Comparison of ENCODE assay signal across 8 mouse cellular contexts in the genomic region with DNA sequence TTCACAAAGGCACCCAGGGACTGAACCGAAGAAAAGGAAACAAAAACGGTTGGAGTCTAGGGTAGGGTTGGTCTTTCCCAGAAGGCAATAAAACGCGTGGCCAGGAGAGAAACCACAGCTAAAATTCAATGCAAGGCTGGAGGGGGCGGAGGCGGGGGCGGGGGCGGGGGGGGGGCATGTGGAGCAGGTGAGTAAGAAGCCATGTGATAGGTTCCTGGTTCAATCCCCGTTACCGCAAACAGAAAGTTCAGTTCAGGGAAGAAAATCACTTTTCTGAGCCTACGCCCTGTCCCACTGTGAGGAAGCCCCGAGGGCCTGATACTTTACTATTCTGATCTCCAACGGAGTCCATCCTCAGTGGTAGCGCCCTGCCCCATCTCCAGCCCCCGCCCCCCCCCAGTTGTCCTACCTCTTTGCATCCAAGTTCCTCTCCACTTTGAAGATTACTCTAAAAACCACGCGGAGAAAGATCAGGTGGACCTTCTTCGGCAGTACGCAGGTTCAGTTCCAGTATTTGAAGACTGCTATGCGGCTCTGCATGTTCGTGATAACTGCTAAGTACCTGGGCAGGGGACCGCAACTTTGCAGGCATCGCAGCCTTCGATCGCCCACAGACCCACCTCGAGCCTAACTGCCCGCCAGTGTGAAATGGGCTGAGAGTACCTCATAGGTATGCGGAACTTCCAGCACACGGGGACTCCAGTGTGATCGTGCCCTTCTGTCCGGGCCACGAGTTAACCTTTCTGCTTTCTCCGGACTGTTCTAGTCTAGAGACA.
A peak's percentile ranks its signal among the peaks of the same experiment; 100 is the strongest.
DNase-seq lines count a peak whose midpoint lies in the region; ATAC-seq and TF ChIP-seq lines count a peak whose summit lies in the region.

No protein-coding gene starts in this region.

- WGBS in forebrain, embryonic 11.5 days = 11% methylated on average over 33 of the region's 33 CpGs
- 21% methylated on average over 33 of the region's 33 CpGs for WGBS in liver, embryonic 11.5 days
- 20% methylated on average over 33 of the region's 33 CpGs for WGBS in small intestine, adult 2 months

- no peaks in the 10 kb centered on the region; the same call in 1 of the 2 replicates for H3K27me3 ChIP-seq in forebrain, embryonic 11.5 days (ENCODE audit: control insufficient read depth, insufficient read depth, low read length)
- peaks cover 3% of the 10 kb centered on the region; the same call in 1 of the 2 replicates for H3K27me3 ChIP-seq in liver, embryonic 11.5 days (replicated peaks; ENCODE audit: control insufficient read depth, insufficient read depth, low read length)
- no peaks in the 10 kb centered on the region for H3K27me3 ChIP-seq in small intestine, adult 2 months (ENCODE audit: control insufficient read depth, insufficient read depth, low read length)

- no peak for TF ChIP-seq POLR2A in small intestine, adult 2 months (IDR thresholded peaks at IDR 0.05; ENCODE audit: low read depth, low read length)

- 0 out of 2 replicates have a peak overlapping the region, but pooled peaks have one; percentile 5 for H3K4me3 ChIP-seq in forebrain, embryonic 11.5 days (ENCODE audit: low read depth, low read length)
- H3K4me3 ChIP-seq in liver, embryonic 11.5 days (ENCODE audit: low read depth, low read length) = peak overlapping the region; percentile 31
- peak overlapping the region; percentile 66 for H3K4me3 ChIP-seq in small intestine, adult 2 months (ENCODE audit: low read depth, low read length)

- no peak overlapping the region for H3K9ac ChIP-seq in forebrain, embryonic 11.5 days (ENCODE audit: low read length)
- no peak overlapping the region for H3K9ac ChIP-seq in liver, embryonic 11.5 days (ENCODE audit: low read depth, low read length)

- H3K27ac ChIP-seq in forebrain, embryonic 11.5 days (ENCODE audit: low read depth, low read length) = no peak overlapping the region
- H3K27ac ChIP-seq in liver, embryonic 11.5 days (ENCODE audit: low read depth, low read length) = no peak overlapping the region
- H3K27ac ChIP-seq in small intestine, adult 2 months (ENCODE audit: insufficient read depth, low read depth, low read length) = no peak overlapping the region

- TF ChIP-seq CTCF in small intestine, adult 2 months (IDR thresholded peaks at IDR 0.05; ENCODE audit: extremely low read depth, insufficient read length, insufficient replicate concordance, low read depth, low read length) = no peak

- peak overlapping the region; percentile 37 for H3K4me2 ChIP-seq in forebrain, embryonic 11.5 days (ENCODE audit: low read depth, low read length, severe bottlenecking)
- H3K4me2 ChIP-seq in liver, embryonic 11.5 days = peak overlapping the region; percentile 61

- H3K36me3 ChIP-seq in forebrain, embryonic 11.5 days (ENCODE audit: control insufficient read depth, insufficient read depth, low read length) = no peaks in the 10 kb centered on the region
- H3K36me3 ChIP-seq in liver, embryonic 11.5 days (ENCODE audit: control insufficient read depth, insufficient read depth, low read length) = no peaks in the 10 kb centered on the region
- H3K36me3 ChIP-seq in small intestine, adult 2 months (ENCODE audit: control insufficient read depth, insufficient read depth, low read length) = no peaks in the 10 kb centered on the region

- peaks cover 2% of the 10 kb centered on the region; the same call in 1 of the 2 replicates for H3K4me1 ChIP-seq in forebrain, embryonic 11.5 days (replicated peaks; ENCODE audit: control insufficient read depth, insufficient read depth, low read length)
- H3K4me1 ChIP-seq in liver, embryonic 11.5 days (replicated peaks; ENCODE audit: control insufficient read depth, insufficient read depth, low read length) = peaks cover 2% of the 10 kb centered on the region; the same call in 1 of the 2 replicates
- H3K4me1 ChIP-seq in small intestine, adult 2 months (ENCODE audit: control insufficient read depth, insufficient read depth, insufficient read length, low read length) = no peaks in the 10 kb centered on the region; the same call in 1 of the 2 replicates

- peak; percentile 6 for DNase-seq in retina, embryonic 14.5 days (ENCODE audit: low spot score)
- no peak for DNase-seq in retina, postnatal 1 day
- DNase-seq in forebrain, embryonic 11.5 days (ENCODE audit: low spot score) = peak; percentile 52
- no peak for DNase-seq in liver, embryonic 11.5 days (ENCODE audit: low spot score)
- DNase-seq in adrenal gland, adult 8-10 months = no peak
- no peak for DNase-seq in MN1 (ENCODE audit: low spot score)
- DNase-seq in cerebellum, adult 8-10 months = no peak

- ATAC-seq in forebrain, embryonic 11.5 days (replicated peaks; ENCODE audit: low FRiP score) = peak; percentile 23; the same call in 1 of the 2 replicates
- no peak for ATAC-seq in liver, embryonic 11.5 days (replicated peaks; ENCODE audit: low FRiP score)

- no peaks in the 10 kb centered on the region for H3K9me3 ChIP-seq in forebrain, embryonic 11.5 days (ENCODE audit: control insufficient read depth, low read length)
- no peaks in the 10 kb centered on the region for H3K9me3 ChIP-seq in liver, embryonic 11.5 days (ENCODE audit: control insufficient read depth, low read length)

Comparison
In these comparisons a context has a peak if more than half of its experiments do, and no peak if none do; other contexts are left out.
1. DNase-seq: peak in retina, embryonic 14.5 days (single experiment) and forebrain, embryonic 11.5 days (single experiment); none in retina, postnatal 1 day (single experiment), liver, embryonic 11.5 days (single experiment), adrenal gland, adult 8-10 months (single experiment), MN1 (single experiment) and cerebellum, adult 8-10 months (single experiment).
2. H3K4me3 ChIP-seq: peak in every context shown above with its lines; median percentile 66 in small intestine, adult 2 months; 31 in liver, embryonic 11.5 days; 5 in forebrain, embryonic 11.5 days.